Mouse (Mus musculus): ENCODE measurements around the gene Peg10. TPM values are rescaled to one million over a fixed set of nuclear protein-coding genes. Genes with fewer than 3 reads are reported as not detected.
"Not testable (repeated sequence)": the region's sequence is repeated elsewhere in the genome, so short reads cannot be mapped to it uniquely, and the experiment has no call there.

Peg10 gene
- polyA plus RNA-seq, 1 experiment from 2014 or later = 10.5 TPM

DNA sequence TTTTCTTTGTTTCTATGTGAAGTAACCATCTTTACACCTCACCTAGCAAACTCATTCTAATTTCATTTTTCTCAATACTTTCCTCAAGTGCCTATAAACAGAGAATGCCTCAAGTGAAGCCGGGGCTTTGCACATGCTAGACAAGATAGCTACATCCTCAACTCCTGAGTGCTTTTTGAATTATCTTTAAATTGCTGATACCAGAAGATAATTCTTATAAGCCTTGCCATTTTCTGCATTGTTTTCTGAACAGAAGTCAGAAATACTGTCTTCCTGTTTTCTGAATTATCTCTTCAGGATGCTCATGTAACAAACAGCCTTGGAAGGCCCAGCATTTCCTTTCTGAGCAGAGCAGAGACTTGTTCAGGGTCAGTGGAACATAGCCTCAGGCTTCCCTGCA lies 49.2 kb downstream of the Peg10 start:
- Histone ChIP-seq H3K4me1 (replicated peaks; ENCODE audit: control insufficient read depth, insufficient read depth, low read length) (no peaks in the 10 kb centered on the region), H3K9ac (no peak overlapping the region), H3K36me3 (replicated peaks; ENCODE audit: control insufficient read depth, insufficient read depth) (no peaks in the 10 kb centered on the region), H3K4me3 (replicated peaks; ENCODE audit: low read length) (no peak overlapping the region), H3K27me3 (ENCODE audit: control insufficient read depth, insufficient read depth, low read length) (no peaks in the 10 kb centered on the region), H3K4me2 (replicated peaks) (no peak overlapping the region), H3K27ac (no peak overlapping the region), H3K9me3 (ENCODE audit: control insufficient read depth, low read length) (no peaks in the 10 kb centered on the region)
- DNase-seq (ENCODE audit: low spot score) = no peak
- 95% methylated on average over 1 of the region's 1 CpGs for WGBS
- no peak for ATAC-seq (ENCODE audit: low FRiP score)

DNA sequence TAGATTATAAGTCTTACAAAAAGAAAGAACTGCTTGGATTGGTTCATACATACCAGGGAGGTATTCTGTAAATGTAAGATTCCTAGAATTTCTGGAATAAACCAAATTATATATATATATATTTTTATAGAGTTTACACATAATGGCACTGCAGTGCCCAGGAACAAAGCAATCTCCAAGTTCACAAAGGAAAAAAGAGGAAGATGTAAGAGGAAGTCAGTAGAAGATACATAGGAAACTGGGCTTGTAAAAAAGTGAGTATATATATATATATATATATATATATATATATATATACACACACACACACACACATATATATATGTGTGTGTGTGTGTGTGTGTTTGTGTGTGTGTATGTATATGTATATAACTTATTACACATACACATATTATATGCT lies 50.2 kb downstream of the Peg10 start:
- not testable (repeated sequence) for ATAC-seq (ENCODE audit: low FRiP score)

DNA sequence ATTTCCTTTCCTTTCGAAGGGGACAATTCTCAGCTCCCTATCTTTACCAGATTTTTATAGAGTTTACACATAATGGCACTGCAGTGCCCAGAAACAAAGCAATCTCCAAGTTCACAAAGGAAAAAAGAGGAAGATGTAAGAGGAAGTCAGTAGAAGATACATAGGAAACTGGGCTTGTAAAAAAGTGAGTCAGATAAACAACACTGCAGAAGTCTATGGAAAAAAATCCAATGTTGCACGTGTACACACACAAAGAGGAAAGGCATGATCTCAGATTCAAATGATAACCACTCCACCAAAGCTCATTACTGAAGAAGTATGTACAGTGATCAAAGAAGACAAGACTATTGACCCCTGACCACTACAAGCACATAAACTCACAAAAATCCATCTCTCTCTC lies 51.3 kb downstream of the Peg10 start:
- 84% methylated on average over 2 of the region's 2 CpGs for WGBS
- no peak overlapping the region for H3K4me2 ChIP-seq (replicated peaks)
- ATAC-seq (ENCODE audit: low FRiP score) = no peak
- H3K4me3 ChIP-seq (replicated peaks; ENCODE audit: low read length) = no peak overlapping the region
- DNase-seq (ENCODE audit: low spot score) = no peak
- H3K9ac ChIP-seq = no peak overlapping the region
- no peak overlapping the region for H3K27ac ChIP-seq
- no peaks in the 10 kb centered on the region for H3K27me3 ChIP-seq (ENCODE audit: control insufficient read depth, insufficient read depth, low read length)
- H3K4me1 ChIP-seq (replicated peaks; ENCODE audit: control insufficient read depth, insufficient read depth, low read length) = no peaks in the 10 kb centered on the region
- no peaks in the 10 kb centered on the region for H3K36me3 ChIP-seq (replicated peaks; ENCODE audit: control insufficient read depth, insufficient read depth)
- no peaks in the 10 kb centered on the region for H3K9me3 ChIP-seq (ENCODE audit: control insufficient read depth, low read length)

More for the DNA sequence above, 50.2 kb downstream of the Peg10 start:
- H3K27ac ChIP-seq; H3K27me3 ChIP-seq (ENCODE audit: control insufficient read depth, insufficient read depth, low read length); H3K4me2 ChIP-seq (replicated peaks); H3K4me1 ChIP-seq (replicated peaks; ENCODE audit: control insufficient read depth, insufficient read depth, low read length); H3K9me3 ChIP-seq (ENCODE audit: control insufficient read depth, low read length); H3K36me3 ChIP-seq (replicated peaks; ENCODE audit: control insufficient read depth, insufficient read depth); H3K4me3 ChIP-seq (replicated peaks; ENCODE audit: low read length); DNase-seq (ENCODE audit: low spot score); H3K9ac ChIP-seq: not testable (repeated sequence)

DNA sequence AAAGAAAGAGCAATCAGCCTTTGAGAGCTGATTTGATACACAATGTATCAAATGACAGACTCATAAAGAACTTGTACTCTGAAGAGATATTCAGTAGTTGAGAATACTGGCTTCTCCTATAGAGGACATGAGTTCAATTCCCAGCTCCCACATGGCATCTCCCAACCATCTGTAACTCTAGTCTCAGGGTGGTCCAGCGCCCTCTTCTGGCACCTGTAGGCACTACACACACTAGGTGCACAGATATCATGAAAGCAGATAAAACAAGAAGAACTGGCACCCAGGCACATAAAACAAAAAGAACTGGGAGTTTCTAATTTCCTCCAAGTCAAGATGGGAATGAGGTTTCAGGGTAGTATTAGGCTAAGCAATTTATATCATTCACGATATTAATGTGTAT lies 52.3 kb downstream of the Peg10 start:
- 76% methylated on average over 2 of the region's 2 CpGs for WGBS

DNA sequence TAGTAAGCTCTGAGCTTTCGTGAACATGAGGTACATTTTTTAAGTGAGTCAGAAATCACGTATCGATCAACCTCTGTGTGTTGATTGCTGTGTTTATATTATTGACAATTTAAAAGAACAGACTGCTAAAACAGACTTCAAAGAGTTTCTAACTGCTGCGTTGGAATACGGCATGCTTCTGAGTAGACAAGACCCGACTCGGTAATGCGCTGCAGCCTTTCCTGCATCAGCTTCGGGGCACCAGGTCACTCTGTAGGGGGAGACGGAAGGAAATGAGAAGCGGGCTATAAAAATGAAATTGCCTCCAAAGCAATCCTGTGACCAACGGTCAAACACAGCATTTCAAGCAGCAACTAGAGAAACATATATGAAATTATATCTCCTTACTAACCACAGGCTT lies 59.9 kb downstream of the Peg10 start:
- no peaks in the 10 kb centered on the region for H3K27me3 ChIP-seq (ENCODE audit: control insufficient read depth, insufficient read depth, low read length)
- no peaks in the 10 kb centered on the region for H3K36me3 ChIP-seq (replicated peaks; ENCODE audit: control insufficient read depth, insufficient read depth)
- no peak overlapping the region for H3K27ac ChIP-seq
- no peaks in the 10 kb centered on the region for H3K4me1 ChIP-seq (replicated peaks; ENCODE audit: control insufficient read depth, insufficient read depth, low read length)
- no peak overlapping the region for H3K9ac ChIP-seq
- no peak for DNase-seq (ENCODE audit: low spot score)
- no peaks in the 10 kb centered on the region for H3K9me3 ChIP-seq (ENCODE audit: control insufficient read depth, low read length)
- 73% methylated on average over 12 of the region's 12 CpGs for WGBS
- no peak overlapping the region for H3K4me2 ChIP-seq (replicated peaks)
- H3K4me3 ChIP-seq (replicated peaks; ENCODE audit: low read length) = no peak overlapping the region
- no peak for ATAC-seq (ENCODE audit: low FRiP score)

More for the DNA sequence above, 52.3 kb downstream of the Peg10 start:
- H3K4me2 ChIP-seq (replicated peaks) = no peak overlapping the region
- no peaks in the 10 kb centered on the region for H3K36me3 ChIP-seq (replicated peaks; ENCODE audit: control insufficient read depth, insufficient read depth)
- DNase-seq (ENCODE audit: low spot score) (no peak), ATAC-seq (ENCODE audit: low FRiP score) (no peak)
- H3K27me3 ChIP-seq (ENCODE audit: control insufficient read depth, insufficient read depth, low read length) = no peaks in the 10 kb centered on the region
- H3K9me3 ChIP-seq (ENCODE audit: control insufficient read depth, low read length) = no peaks in the 10 kb centered on the region
- H3K4me1 ChIP-seq (replicated peaks; ENCODE audit: control insufficient read depth, insufficient read depth, low read length) = no peaks in the 10 kb centered on the region
- no peak overlapping the region for H3K27ac ChIP-seq
- no peak overlapping the region for H3K9ac ChIP-seq
- no peak overlapping the region for H3K4me3 ChIP-seq (replicated peaks; ENCODE audit: low read length)

Other genes with a start within 250 kb of the Peg10 start
- gene Col1a2, start 242.5 kb upstream of the Peg10 start, polyA plus RNA-seq (2014; fragmentation: Nextera tagmentation; extraction: Ambion mirVana) = 163 and 199 TPM in 2 replicates
- 57.9 and 63.7 TPM in 2 replicates for gene Casd1, start 146.5 kb upstream of the Peg10 start, polyA plus RNA-seq (2014; fragmentation: Nextera tagmentation; extraction: Ambion mirVana)
- gene Sgce, start 99 bp upstream of the Peg10 start, polyA plus RNA-seq (2014; fragmentation: Nextera tagmentation; extraction: Ambion mirVana) = 51.0 and 55.5 TPM in 2 replicates
- 51.9 and 52.7 TPM in 2 replicates for gene Ppp1r9a, start 155.6 kb downstream of the Peg10 start, polyA plus RNA-seq (2014; fragmentation: Nextera tagmentation; extraction: Ambion mirVana)

Data from hindbrain, embryonic 14.5 days (tissue).